Mouse (Mus musculus) limb, embryonic 14.5 days (tissue): ENCODE measurements around the gene Aig1. TPM values are rescaled to one million over a fixed set of nuclear protein-coding genes. Genes with fewer than 3 reads are reported as not detected.
A peak's percentile ranks its signal among the peaks of the same experiment; 100 is the strongest.

Experiments used
- ATAC-seq: fragments of 200-750 bp; cut with Nextera tagmentation; 2 replicates; pipeline ENCODE4 v1.8.0; 2017; ENCODE audit warnings: low read depth, moderate number of reproducible peaks, moderate TSS enrichment; ENCODE audit not compliant: low FRiP score
- DNase-seq: peaks from one replicate; pipeline ENCODE4 v3.0.0-alpha.2; 2015; ENCODE audit warnings: low spot score
- H3K27ac ChIP-seq: fragments of 300-500 bp; sonication (generic); replicated peaks from 2 replicates; pipeline ENCODE4 v1.5.1; 2014; ENCODE audit warnings: low read depth, mild to moderate bottlenecking, low read length, moderate library complexity, mixed read lengths
- H3K27me3 ChIP-seq: fragments of 300-500 bp; sonication (generic); 2 replicates; pipeline ENCODE4 v1.6.1; 2014; ENCODE audit warnings: low read length, mixed read lengths; ENCODE audit not compliant: control insufficient read depth, insufficient read depth
- H3K36me3 ChIP-seq: fragments of 300-500 bp; sonication (generic); 2 replicates; pipeline ENCODE4 v1.6.1; 2014; ENCODE audit warnings: mild to moderate bottlenecking, low read length, moderate library complexity, mixed read lengths; ENCODE audit not compliant: control insufficient read depth, insufficient read depth
- H3K4me1 ChIP-seq: fragments of 300-500 bp; sonication (generic); 2 replicates; pipeline ENCODE4 v1.6.1; 2014; ENCODE audit warnings: antibody characterized with exemption, low read length, mixed read lengths; ENCODE audit not compliant: control insufficient read depth, insufficient read depth
- H3K4me2 ChIP-seq: fragments of 300-500 bp; sonication (generic); replicated peaks from 2 replicates; pipeline ENCODE4 v1.6.1; 2014; ENCODE audit warnings: low read depth, mild to moderate bottlenecking, low read length, moderate library complexity; ENCODE audit not compliant: severe bottlenecking
- H3K4me3 ChIP-seq: fragments of 300-500 bp; sonication (generic); replicated peaks from 2 replicates; pipeline ENCODE4 v1.5.1; 2014; ENCODE audit warnings: low read length
- H3K9ac ChIP-seq: fragments of 300-500 bp; sonication (generic); 2 replicates; pipeline ENCODE4 v1.6.1; 2014; ENCODE audit warnings: mild to moderate bottlenecking, low read depth, low read length, moderate library complexity; ENCODE audit not compliant: severe bottlenecking
- H3K9me3 ChIP-seq: fragments of 300-500 bp; sonication (generic); 2 replicates; pipeline ENCODE4 v1.6.1; 2016; ENCODE audit warnings: low read length; ENCODE audit not compliant: control insufficient read depth
- POLR2A ChIP-seq: fragments of 200-500 bp; IDR thresholded peaks from 2 replicates; pipeline ENCODE4 v1.8.0; 2012; ENCODE audit warnings: inconsistent platforms, mild to moderate bottlenecking, moderate library complexity, borderline replicate concordance; ENCODE audit not compliant: insufficient read depth, insufficient read length; ENCODE audit errors: extremely low read depth
- WGBS: fragments of 180-500 bp; shearing (Covaris S2); extraction: QIAGEN DNeasy Blood & Tissue Kit; methylation state at CpG from one replicate; pipeline ENCODE4 v1.1.7; 2014; 5-methylcytosine and 5-hydroxymethylcytosine counted together
- polyA plus RNA-seq, 2 experiments: library from polyadenylated mRNA; depleted of rRNA in 1 of 2; stranded (reverse) in 1 of 2; unstranded in 1 of 2; fragments of >200 nt; fragmentation: Nextera tagmentation in 1 of 2; extraction: Ambion mirVana in 1 of 2; gene quantifications; 2 replicates each; pipeline versions ENCODE4 v1.2.1 to v1.2.3; 2012 to 2014

Aig1 gene
- polyA plus RNA-seq, 2 experiments: 20.0 to 33.7 TPM

DNA sequence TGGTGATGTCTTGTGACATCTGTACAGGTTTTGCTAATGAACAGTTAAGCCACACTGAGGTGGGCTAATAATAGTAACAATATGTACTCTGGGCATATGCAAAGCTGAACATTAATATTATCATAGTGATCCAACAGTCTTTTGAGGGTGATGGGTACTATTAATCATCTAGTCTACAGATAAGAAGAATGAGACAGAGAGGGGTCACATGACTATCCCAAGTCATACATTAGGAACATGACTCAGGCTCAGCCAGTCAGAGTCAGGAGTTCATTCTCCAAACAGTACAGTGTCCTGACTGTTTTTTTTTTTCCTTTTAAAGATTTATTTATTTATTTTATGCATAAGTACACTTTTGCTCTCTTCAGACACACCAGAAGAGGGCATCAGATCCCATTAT, 184.3 kb downstream of the Aig1 start:
- no peak overlapping the region for H3K27ac ChIP-seq
- H3K4me1 ChIP-seq: peaks cover 3% of the 10 kb centered on the region; the same call in 1 of the 2 replicates
- no peak overlapping the region for H3K4me2 ChIP-seq
- ATAC-seq (no peak), DNase-seq (no peak)
- no peaks in the 10 kb centered on the region for H3K27me3 ChIP-seq
- H3K4me3 ChIP-seq: no peak overlapping the region
- H3K9me3 ChIP-seq: no peaks in the 10 kb centered on the region
- TF ChIP-seq POLR2A: no peak
- H3K9ac ChIP-seq: no peak overlapping the region
- H3K36me3 ChIP-seq: no peaks in the 10 kb centered on the region

DNA sequence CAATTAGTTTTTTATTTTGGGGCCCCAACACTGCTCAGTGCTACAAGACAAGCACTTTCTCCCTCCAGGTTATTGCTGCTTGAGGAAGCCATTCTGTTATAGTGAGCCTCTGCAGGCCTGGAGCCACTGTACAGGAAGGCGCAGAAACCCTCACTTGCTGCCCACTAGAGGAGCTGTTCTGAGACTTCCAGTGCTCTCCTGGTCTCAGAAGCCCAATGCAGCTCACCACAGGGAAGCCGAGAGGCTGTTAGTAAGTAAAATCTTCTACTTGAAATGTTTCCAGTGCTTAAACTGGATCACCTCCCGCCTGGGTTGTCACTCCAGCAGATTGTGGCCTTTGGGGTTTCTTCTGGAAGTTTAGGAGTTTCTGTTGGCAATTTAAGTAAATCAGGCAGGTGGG, 186.2 kb downstream of the Aig1 start:
- Histone ChIP-seq H3K27me3 (no peaks in the 10 kb centered on the region), H3K4me1 (peaks cover 3% of the 10 kb centered on the region; the same call in 1 of the 2 replicates), H3K36me3 (no peaks in the 10 kb centered on the region), H3K9me3 (no peaks in the 10 kb centered on the region), H3K27ac (no peak overlapping the region), H3K9ac (no peak overlapping the region), H3K4me3 (no peak overlapping the region), H3K4me2 (no peak overlapping the region)
- WGBS: 30% methylated on average over 3 of the region's 3 CpGs
- TF ChIP-seq POLR2A: no peak
- ATAC-seq (no peak), DNase-seq (peak; percentile 32)

DNA sequence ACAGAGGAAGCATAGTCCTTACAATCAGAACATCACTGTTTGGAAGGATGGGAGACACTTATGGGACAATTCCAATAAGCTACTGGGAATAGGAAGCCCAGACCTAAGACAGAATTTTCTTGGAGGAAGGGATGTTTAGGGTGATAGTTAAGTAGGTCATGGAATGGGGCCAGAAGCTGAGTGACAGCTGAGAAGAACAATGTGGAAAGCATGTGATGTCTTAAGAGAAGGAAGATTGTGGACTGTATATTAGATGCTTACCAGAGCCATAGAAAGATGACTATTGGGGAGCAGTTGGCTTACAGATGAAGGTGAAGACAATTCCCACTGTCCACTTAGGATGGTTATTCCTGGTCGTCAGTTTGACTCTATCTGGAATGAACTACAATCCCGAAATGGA, 191.3 kb downstream of the Aig1 start:
- TF ChIP-seq POLR2A: no peak
- no peaks in the 10 kb centered on the region for H3K9me3 ChIP-seq
- no peaks in the 10 kb centered on the region for H3K36me3 ChIP-seq
- no peak overlapping the region for H3K4me2 ChIP-seq
- no peak overlapping the region for H3K9ac ChIP-seq
- WGBS: 86% methylated on average over 2 of the region's 2 CpGs
- no peak overlapping the region for H3K4me3 ChIP-seq
- H3K27me3 ChIP-seq: no peaks in the 10 kb centered on the region
- DNase-seq: no peak
- no peak for ATAC-seq
- H3K4me1 ChIP-seq: no peaks in the 10 kb centered on the region
- no peak overlapping the region for H3K27ac ChIP-seq

- Histone ChIP-seq H3K4me1 (no peaks in the 10 kb centered on the region), H3K4me2 (no peak overlapping the region), H3K9ac (no peak overlapping the region), H3K27me3 (no peaks in the 10 kb centered on the region), H3K27ac (no peak overlapping the region), H3K4me3 (no peak overlapping the region), H3K36me3 (no peaks in the 10 kb centered on the region), H3K9me3 (0 out of 2 replicates have a peak, but pooled peaks cover 2% of the 10 kb centered on the region)
- WGBS: 93% methylated on average over 3 of the region's 3 CpGs
- TF ChIP-seq POLR2A: no peak
- ATAC-seq: no peak
- DNase-seq: no peak
Measured at GRCm38 (mm10) chr10:13675033-13675379, 193.8 kb downstream of the Aig1 start.

DNA sequence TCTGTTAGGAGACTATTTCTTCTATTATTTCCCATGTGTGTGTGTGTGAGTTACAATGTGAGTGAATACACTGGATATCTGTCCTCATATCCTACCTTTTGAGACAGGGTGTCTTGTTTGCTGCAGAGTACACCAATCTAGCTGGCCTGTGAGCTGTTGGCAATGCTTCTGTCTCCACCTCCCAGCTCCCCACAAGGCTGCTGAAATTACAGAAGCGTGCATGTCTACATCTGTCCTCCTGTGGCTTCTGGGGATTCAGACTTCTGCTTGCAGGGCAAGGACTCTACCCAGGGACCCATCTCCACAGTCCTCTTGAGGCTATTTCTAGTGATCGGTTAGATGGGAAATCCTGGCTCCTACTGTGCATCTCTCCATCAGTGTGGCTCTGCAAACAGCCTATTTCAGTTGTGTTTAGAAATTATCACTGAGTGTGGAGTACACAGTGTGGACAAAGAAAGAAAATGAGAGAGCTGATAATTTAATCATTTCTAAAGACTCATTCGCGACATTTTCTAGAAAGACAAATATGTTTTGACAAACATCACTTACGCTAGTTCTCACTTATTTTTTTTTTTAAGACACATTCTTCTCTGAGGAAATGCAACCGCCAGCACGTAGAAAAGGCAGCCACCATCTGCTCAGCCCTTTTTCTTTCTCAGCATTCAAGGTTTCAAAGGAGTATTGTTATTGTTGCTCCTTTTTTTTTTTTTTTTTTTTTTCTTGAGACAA, 194.3 kb downstream of the Aig1 start:
- Histone ChIP-seq H3K9me3 (0 out of 2 replicates have a peak, but pooled peaks cover 2% of the 10 kb centered on the region), H3K4me2 (no peak overlapping the region), H3K9ac (no peak overlapping the region), H3K36me3 (no peaks in the 10 kb centered on the region), H3K27me3 (no peaks in the 10 kb centered on the region), H3K27ac (no peak overlapping the region), H3K4me3 (no peak overlapping the region), H3K4me1 (no peaks in the 10 kb centered on the region)
- TF ChIP-seq POLR2A: no peak
- DNase-seq (no peak), ATAC-seq (no peak)
- WGBS: 89% methylated on average over 7 of the region's 7 CpGs
